Mouse (Mus musculus) neural tube, embryonic 14.5 days (tissue): ENCODE measurements at regions not wholly inside any gene's neighbourhood (a gene's known extent, or its start where the extent isn't known, plus 50 kb on each side); places are given as distances from the start of the nearest gene placed in this dataset.

Experiments used
- ATAC-seq: fragments of 200-750 bp; cut with Nextera tagmentation; 2 replicates; pipeline ENCODE4 v1.8.0; 2017; ENCODE audit warnings: low read depth, mild to moderate bottlenecking, moderate TSS enrichment, moderate library complexity
- H3K27ac ChIP-seq: fragments of 300-500 bp; sonication (generic); 2 replicates; pipeline ENCODE4 v1.5.1; 2014; ENCODE audit warnings: low read depth, mild to moderate bottlenecking, control low read depth, low read length, moderate library complexity, mixed read lengths
- H3K27me3 ChIP-seq: fragments of 300-500 bp; sonication (generic); 2 replicates; pipeline ENCODE4 v1.6.1; 2014; ENCODE audit warnings: low read length; ENCODE audit not compliant: control insufficient read depth, insufficient read depth
- H3K36me3 ChIP-seq: fragments of 300-500 bp; sonication (generic); 2 replicates; pipeline ENCODE4 v1.6.1; 2014; ENCODE audit warnings: low read length, mixed read lengths; ENCODE audit not compliant: control insufficient read depth, insufficient read depth
- H3K4me1 ChIP-seq: fragments of 300-500 bp; sonication (generic); 2 replicates; pipeline ENCODE4 v1.6.1; 2014; ENCODE audit warnings: low read length; ENCODE audit not compliant: control insufficient read depth, insufficient read depth
- H3K4me2 ChIP-seq: fragments of 300-500 bp; sonication (generic); 2 replicates; pipeline ENCODE4 v1.6.1; 2014; ENCODE audit warnings: mild to moderate bottlenecking, low read depth, low read length, control low read depth
- H3K4me3 ChIP-seq: fragments of 300-500 bp; sonication (generic); 2 replicates; pipeline ENCODE4 v1.5.1; 2014; ENCODE audit warnings: low read depth, low read length, control low read depth, mixed read lengths
- H3K9ac ChIP-seq: fragments of 300-500 bp; sonication (generic); replicated peaks from 2 replicates; pipeline ENCODE4 v1.6.1; 2014; ENCODE audit warnings: low read depth, mild to moderate bottlenecking, control low read depth, low read length, mixed read lengths
- H3K9me3 ChIP-seq: fragments of 300-500 bp; sonication (generic); 2 replicates; pipeline ENCODE4 v1.6.1; 2016; ENCODE audit warnings: low read length; ENCODE audit not compliant: control insufficient read depth
- WGBS: fragments of 180-500 bp; shearing (Covaris S2); extraction: QIAGEN DNeasy Blood & Tissue Kit; methylation state at CpG from one replicate; pipeline ENCODE4 v1.1.7; 2014; 5-methylcytosine and 5-hydroxymethylcytosine counted together

GRCm38 (mm10) chr2:46054902-46055301 is 937.7 kb upstream of the Zeb2 start:
- no peaks in the 10 kb centered on the region for H3K36me3 ChIP-seq
- ATAC-seq: no peak
- H3K27ac ChIP-seq: no peak overlapping the region
- WGBS: 80% methylated on average over 7 of the region's 7 CpGs
- no peaks in the 10 kb centered on the region for H3K4me1 ChIP-seq
- no peaks in the 10 kb centered on the region for H3K9me3 ChIP-seq
- no peak overlapping the region for H3K4me2 ChIP-seq
- H3K27me3 ChIP-seq: no peaks in the 10 kb centered on the region
- no peak overlapping the region for H3K9ac ChIP-seq
- no peak overlapping the region for H3K4me3 ChIP-seq

- Histone ChIP-seq H3K27ac (no peak overlapping the region), H3K36me3 (no peaks in the 10 kb centered on the region), H3K4me3 (no peak overlapping the region), H3K27me3 (no peaks in the 10 kb centered on the region), H3K9me3 (no peaks in the 10 kb centered on the region), H3K4me2 (no peak overlapping the region), H3K9ac (no peak overlapping the region), H3K4me1 (no peaks in the 10 kb centered on the region)
- WGBS: 85% methylated on average over 1 of the region's 1 CpGs
- no peak for ATAC-seq
Measured at GRCm38 (mm10) chr2:46021854-46022253, 904.7 kb upstream of the Zeb2 start.

- no peak overlapping the region for H3K4me2 ChIP-seq
- H3K4me1 ChIP-seq: no peaks in the 10 kb centered on the region
- no peak overlapping the region for H3K27ac ChIP-seq
- ATAC-seq: no peak
- H3K9me3 ChIP-seq: no peaks in the 10 kb centered on the region
- H3K27me3 ChIP-seq: no peaks in the 10 kb centered on the region
- no peaks in the 10 kb centered on the region for H3K36me3 ChIP-seq
- no peak overlapping the region for H3K9ac ChIP-seq
- no peak overlapping the region for H3K4me3 ChIP-seq
- WGBS: 68% methylated on average over 3 of the region's 3 CpGs
Measured at GRCm38 (mm10) chr2:46013771-46014269, 896.6 kb upstream of the Zeb2 start.

- no peaks in the 10 kb centered on the region for H3K27me3 ChIP-seq
- H3K9me3 ChIP-seq: no peaks in the 10 kb centered on the region
- no peak for ATAC-seq
- no peak overlapping the region for H3K4me2 ChIP-seq
- H3K27ac ChIP-seq: no peak overlapping the region
- H3K9ac ChIP-seq: no peak overlapping the region
- 85% methylated on average over 1 of the region's 1 CpGs for WGBS
- no peak overlapping the region for H3K4me3 ChIP-seq
- H3K4me1 ChIP-seq: no peaks in the 10 kb centered on the region
- H3K36me3 ChIP-seq: no peaks in the 10 kb centered on the region
Measured at GRCm38 (mm10) chr2:46012716-46013115, 895.5 kb upstream of the Zeb2 start.

- Histone ChIP-seq H3K9ac (no peak overlapping the region), H3K9me3 (no peaks in the 10 kb centered on the region), H3K27ac (no peak overlapping the region), H3K36me3 (no peaks in the 10 kb centered on the region), H3K27me3 (no peaks in the 10 kb centered on the region), H3K4me1 (no peaks in the 10 kb centered on the region), H3K4me2 (no peak overlapping the region), H3K4me3 (no peak overlapping the region)
- no peak for ATAC-seq
Measured at GRCm38 (mm10) chr2:45975157-45975556, 858.0 kb upstream of the Zeb2 start.

GRCm38 (mm10) chr2:45968635-45969034 is 851.4 kb upstream of the Zeb2 start:
- Histone ChIP-seq H3K4me3 (no peak overlapping the region), H3K4me1 (no peaks in the 10 kb centered on the region), H3K9me3 (no peaks in the 10 kb centered on the region)

GRCm38 (mm10) chr2:45956792-45957330 is 839.7 kb upstream of the Zeb2 start:
- H3K27me3 ChIP-seq: no peaks in the 10 kb centered on the region
- H3K4me2 ChIP-seq: no peak overlapping the region
- no peaks in the 10 kb centered on the region for H3K9me3 ChIP-seq
- H3K4me1 ChIP-seq: no peaks in the 10 kb centered on the region
- H3K36me3 ChIP-seq: no peaks in the 10 kb centered on the region
- H3K27ac ChIP-seq: no peak overlapping the region
- ATAC-seq: no peak
- WGBS: 72% methylated on average over 4 of the region's 4 CpGs
- no peak overlapping the region for H3K4me3 ChIP-seq
- H3K9ac ChIP-seq: no peak overlapping the region

More at GRCm38 (mm10) chr2:45968635-45969034, 851.4 kb upstream of the Zeb2 start:
- H3K36me3 ChIP-seq: no peaks in the 10 kb centered on the region
- H3K4me2 ChIP-seq: no peak overlapping the region
- no peaks in the 10 kb centered on the region for H3K27me3 ChIP-seq
- H3K27ac ChIP-seq: no peak overlapping the region
- no peak for ATAC-seq
- 91% methylated on average over 5 of the region's 5 CpGs for WGBS
- no peak overlapping the region for H3K9ac ChIP-seq

- Histone ChIP-seq H3K9me3 (no peaks in the 10 kb centered on the region), H3K4me3 (no peak overlapping the region), H3K4me1 (no peaks in the 10 kb centered on the region), H3K27ac (no peak overlapping the region), H3K36me3 (no peaks in the 10 kb centered on the region), H3K4me2 (no peak overlapping the region), H3K9ac (no peak overlapping the region), H3K27me3 (no peaks in the 10 kb centered on the region)
- ATAC-seq: no peak
- 83% methylated on average over 1 of the region's 1 CpGs for WGBS
Measured at GRCm38 (mm10) chr2:45948758-45949157, 831.6 kb upstream of the Zeb2 start.

- 87% methylated on average over 7 of the region's 7 CpGs for WGBS
- no peaks in the 10 kb centered on the region for H3K36me3 ChIP-seq
- H3K4me1 ChIP-seq: no peaks in the 10 kb centered on the region; the same call in 1 of the 2 replicates
- no peak overlapping the region for H3K4me3 ChIP-seq
- no peaks in the 10 kb centered on the region for H3K27me3 ChIP-seq
- no peak overlapping the region for H3K4me2 ChIP-seq
- H3K9ac ChIP-seq: no peak overlapping the region
- no peak overlapping the region for H3K27ac ChIP-seq
- no peaks in the 10 kb centered on the region for H3K9me3 ChIP-seq
- no peak for ATAC-seq
Measured at GRCm38 (mm10) chr2:45925791-45926480, 808.7 kb upstream of the Zeb2 start.
